Mouse (Mus musculus): ENCODE measurements around the gene Gm20604.
A peak's percentile ranks its signal among the peaks of the same experiment; 100 is the strongest.

Gm20604 gene

DNA sequence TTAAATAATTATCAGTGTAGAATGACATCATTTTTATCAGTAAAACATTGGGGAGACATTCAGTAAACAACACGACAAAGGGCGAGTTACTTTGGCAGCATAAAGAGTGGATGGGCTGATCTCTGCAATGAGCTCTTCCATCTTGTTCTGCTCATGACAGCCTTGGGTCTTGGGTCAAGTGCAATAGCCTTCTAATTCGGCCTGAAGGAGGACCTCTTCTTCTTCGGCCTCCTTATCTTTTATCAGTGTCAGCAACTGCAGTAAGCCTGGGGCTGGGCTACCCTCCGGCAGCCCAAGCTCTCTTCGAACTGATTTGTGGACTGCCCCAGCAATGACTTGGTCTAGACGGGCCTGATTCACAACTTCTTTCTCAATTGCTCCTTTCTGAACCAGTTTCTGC lies 16.4 kb downstream of the Gm20604 start:
- no peak for DNase-seq

DNA sequence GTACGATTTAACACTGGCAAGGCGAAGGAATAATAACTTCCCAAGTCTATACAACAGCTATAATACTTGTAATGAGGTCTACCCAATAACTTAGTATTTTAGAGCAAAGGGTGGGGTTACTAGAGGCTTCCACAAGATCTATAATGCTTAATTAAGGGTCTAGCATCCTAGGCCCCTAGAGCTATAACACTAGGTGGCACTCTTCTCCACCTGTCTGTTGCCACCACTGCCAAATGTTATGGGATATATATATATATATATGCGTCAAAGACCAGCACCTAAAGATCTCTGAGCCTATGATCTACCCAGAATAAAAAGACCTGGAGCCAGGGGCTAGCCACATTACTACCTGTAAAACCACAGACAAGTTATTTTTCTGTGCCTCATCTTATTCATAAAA lies 18.2 kb downstream of the Gm20604 start:
- peak in 1 of 2 experiments; percentile 32 for DNase-seq

GRCm38 (mm10) chr12:102739096-102739495 lies 19.4 kb downstream of the Gm20604 start:
- no peak for DNase-seq

- peak in 1 of 2 experiments; percentile 57 for DNase-seq
Observed at GRCm38 (mm10) chr12:102733381-102733780, 25.1 kb downstream of the Gm20604 start.

GRCm38 (mm10) chr12:102730798-102731619 lies 27.5 kb downstream of the Gm20604 start:
- no peak for DNase-seq

DNA sequence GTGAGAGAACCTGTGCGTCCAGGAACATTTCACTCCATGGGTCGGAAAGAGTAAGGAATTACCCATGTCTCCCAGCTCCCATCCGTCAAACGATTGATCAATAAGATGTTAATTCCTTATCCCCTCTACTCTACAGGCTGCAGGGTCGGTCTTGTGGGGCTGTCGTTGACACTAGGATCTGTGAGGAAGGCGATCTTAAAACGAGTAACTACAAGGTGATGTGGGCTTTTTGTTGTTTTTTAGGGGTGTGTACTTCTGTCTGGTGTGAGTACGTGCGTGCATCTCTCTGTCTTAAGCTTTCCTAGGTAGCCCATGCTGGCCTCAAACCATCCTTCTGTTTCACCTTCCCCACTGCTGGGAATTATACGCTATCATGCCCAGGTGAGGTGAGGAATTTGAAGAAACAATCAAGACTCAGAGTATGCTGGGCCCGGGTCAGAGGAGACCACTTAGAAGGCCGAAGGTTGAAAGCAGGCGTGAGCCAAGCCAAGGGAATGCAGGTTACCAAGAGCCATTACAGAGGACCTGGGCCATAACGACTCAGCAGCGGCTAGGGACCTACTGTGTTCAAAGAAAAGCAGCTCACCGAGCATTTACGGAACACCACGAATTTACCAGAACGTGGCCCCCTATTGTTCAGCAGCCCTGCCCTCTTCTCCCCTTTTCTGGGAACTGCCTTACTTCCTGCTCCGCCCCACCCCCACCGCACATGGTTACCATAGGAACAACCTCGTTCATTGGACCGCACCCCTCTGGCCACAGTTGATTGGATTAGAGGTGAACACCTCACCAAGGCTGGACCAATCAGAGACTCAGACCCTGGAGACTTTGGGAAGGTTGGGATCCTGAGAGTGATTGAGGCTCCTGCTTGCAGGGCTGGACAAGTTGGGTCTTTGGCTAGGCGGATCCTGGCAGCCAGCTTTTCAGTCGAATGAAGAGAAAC lies 28.3 kb downstream of the Gm20604 start:
- DNase-seq, result peak; percentile 81 to 91

DNA sequence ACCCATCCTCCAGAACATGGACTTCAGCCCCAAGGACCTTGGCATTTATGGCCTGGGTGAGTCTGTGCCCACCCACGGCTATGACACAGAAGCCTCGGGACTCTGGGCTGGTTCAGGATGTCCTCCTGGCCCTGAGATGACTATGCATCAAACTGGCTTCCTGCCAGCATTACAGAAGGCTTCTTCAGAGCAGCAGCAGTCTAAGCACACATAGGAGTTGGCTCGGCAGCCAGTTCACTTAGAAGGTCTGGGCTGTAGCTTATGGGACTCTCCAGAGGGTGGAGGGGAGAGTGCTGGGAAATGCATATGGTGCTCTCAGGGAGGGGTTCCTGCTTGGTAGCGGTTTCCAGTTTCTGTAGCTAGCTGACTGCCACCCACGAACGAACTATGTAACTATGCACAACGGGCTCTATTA lies 32.7 kb downstream of the Gm20604 start:
- DNase-seq, result no peak

- DNase-seq, result no peak
Observed at GRCm38 (mm10) chr12:102725146-102725545, 33.3 kb downstream of the Gm20604 start.

DNA sequence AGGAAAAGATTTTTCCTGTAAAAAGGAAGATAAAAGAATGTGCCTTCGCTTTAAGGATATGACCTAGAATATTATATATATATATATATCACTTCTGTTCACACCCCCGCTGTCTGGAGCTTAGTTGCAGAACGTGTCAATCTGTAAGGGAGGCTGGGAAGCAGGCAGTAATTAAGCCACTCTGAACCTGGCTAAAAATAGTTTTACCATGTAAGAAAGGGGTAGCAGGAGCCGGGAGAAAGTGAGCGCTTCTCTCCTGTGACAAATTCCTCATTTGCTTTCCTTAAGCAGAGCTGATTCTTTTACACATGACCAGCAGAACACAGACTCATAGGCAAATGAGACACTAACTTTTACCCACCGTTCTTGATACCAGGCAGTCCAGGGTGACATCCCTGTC lies 34.6 kb downstream of the Gm20604 start:
- DNase-seq, result no peak

- DNase-seq, result no peak
Observed at GRCm38 (mm10) chr12:102722966-102723365, 35.5 kb downstream of the Gm20604 start.

GRCm38 (mm10) chr12:102722451-102722850 lies 36.0 kb downstream of the Gm20604 start:
- no peak for DNase-seq

- peak; percentile 61 to 69 for DNase-seq
Observed at GRCm38 (mm10) chr12:102719552-102720315, 38.7 kb downstream of the Gm20604 start.

DNA sequence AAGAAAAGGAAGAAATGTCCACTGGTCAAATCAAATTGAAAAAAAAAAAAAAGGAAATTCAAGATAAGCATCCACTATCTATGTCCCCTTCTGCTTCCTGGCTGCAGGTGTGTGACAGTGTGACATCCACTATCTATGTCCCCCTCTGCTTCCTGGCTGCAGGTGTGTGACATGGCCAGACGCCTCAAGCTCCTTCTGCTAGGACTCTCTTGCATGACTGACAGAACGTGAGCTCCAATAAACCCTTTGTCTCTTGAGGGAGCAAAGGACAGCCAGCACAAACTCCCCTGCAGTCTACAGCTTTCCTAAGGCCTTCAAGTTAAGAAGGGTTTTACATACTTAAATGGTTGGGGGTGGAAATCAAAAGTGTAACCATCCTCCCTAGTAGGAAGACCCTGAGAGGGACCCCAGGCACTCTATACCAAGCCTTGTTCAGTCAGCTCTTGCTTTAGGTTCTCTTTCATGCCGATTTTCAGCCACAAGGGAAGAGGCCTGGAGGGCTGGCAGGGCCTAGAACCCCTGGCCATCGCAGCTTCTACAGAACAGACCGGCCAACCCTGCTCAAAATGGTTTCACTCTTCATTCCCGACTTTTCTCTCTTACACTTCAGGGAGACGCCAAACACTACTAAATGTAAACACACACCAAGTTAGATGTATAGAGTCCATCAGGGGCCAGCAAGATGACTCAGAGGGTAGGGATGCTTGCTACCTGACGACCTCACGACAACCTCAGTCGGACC lies 43.6 kb downstream of the Gm20604 start:
- no peak for DNase-seq

DNA sequence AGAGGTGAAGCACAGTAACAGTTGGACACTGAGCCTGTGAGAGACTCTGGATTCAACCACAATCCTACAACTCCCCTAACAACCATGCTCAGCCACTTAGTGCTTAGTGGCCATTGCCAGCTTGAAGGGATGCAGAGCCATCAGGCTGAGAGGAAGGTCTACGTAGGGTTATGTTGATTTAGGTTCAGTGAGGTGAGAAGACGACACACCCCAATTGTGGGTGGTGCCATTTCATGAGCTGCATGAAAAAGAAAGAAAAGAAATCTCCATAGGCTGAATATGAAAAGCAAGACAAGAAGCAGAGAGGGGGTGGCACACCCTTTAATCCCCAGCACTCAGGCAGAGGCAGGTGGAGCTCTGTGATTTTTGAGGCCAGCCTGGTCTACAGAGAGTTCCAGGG lies 44.4 kb downstream of the Gm20604 start:
- DNase-seq, result no peak

- no peak for DNase-seq
Observed at GRCm38 (mm10) chr12:102713153-102713865, 45.2 kb downstream of the Gm20604 start.

- peak; percentile 88 to 90 for DNase-seq
Observed at GRCm38 (mm10) chr12:102710851-102711375, 47.6 kb downstream of the Gm20604 start.

DNA sequence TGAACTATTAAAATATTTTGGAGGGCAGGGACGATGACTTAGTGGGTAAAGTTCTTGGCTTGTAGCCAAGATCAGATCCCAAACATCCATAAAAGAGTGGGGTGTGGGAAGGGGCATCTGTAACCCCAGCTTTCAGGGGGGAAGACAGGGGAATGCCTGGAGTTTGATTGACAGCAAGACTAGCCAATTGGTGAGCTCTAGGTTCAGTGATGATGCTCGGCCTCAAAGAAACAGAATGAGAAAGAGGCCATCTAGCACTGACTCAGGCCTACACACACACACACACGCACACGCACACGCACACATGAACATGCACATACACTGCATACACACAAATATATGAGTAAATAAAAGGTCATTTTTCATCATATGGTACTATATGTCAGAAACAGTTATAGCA lies 48.6 kb downstream of the Gm20604 start:
- no peak for DNase-seq

- DNase-seq, result no peak
Observed at GRCm38 (mm10) chr12:102708220-102708619, 50.3 kb downstream of the Gm20604 start.

DNA sequence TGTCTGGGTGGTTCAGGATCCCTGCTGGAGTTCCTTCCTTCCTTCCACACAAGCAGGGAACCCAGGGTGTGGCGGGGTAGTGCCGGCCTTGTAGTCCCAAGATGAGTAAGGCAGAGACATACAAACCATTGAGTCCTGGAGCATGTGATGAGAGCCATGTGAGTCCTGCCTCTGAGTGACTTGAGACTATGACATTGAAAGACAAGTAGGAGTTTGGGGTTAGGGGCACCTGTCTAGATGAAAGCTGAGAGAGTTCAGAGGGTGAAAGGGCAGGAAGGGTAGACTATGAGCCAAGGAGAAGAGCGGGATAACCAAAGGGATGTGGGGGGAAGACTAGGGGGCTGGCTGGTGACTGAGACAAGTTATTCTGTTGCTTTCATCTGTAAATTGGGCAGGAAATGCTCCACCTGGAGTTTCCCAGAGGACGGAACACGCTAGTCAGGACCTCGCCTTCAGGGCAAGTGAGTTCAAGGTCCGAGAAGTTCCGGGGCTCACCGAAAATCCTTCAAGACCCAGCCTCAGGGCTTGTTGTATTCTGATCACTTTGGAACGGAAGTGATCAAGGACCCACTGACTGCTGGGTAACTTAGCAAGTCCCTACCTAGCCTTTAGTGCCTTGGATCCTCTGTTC lies 51.5 kb downstream of the Gm20604 start:
- no peak for DNase-seq

GRCm38 (mm10) chr12:102705906-102706640 lies 52.4 kb downstream of the Gm20604 start:
- DNase-seq, result no peak

Measured in cerebellum, postnatal 25 days (tissue).